Mouse (Mus musculus): ENCODE data around the gene 1700092M07Rik. TPM values are rescaled to one million over a fixed set of nuclear protein-coding genes. Genes with fewer than 3 reads are reported as not detected.

Gene 1700092M07Rik
- total and polyA plus RNA-seq, 3 experiments, result 0.81 to 5.3 (median 4.5) TPM

DNA sequence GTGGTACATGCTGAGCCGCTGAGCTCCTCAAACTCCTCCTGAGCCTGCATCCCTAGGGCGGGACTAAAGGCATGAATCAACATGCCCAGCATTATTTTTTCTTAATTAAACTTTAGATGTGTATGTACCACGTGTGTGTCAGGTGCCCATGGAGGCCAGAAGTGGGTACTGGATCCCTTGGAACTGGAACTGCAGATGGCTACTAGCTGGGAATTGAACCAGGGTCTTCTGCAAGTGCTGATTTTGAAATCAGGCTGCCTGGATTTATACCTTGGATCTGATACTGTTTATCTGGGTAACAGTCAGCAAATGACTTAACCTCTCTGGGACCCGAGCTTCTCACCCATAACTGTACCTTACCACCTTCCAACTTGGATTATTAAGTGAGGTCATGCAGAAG lies 18.5 kb upstream of the 1700092M07Rik start:
- H3K4me3 ChIP-seq (ENCODE audit: low read depth, low read length), result peak overlapping the region; percentile 89
- H3K36me3 ChIP-seq (replicated peaks), result peaks cover 44% of the 10 kb centered on the region
- DNase-seq (ENCODE audit: low spot score) (no peak), ATAC-seq (ENCODE audit: extremely low read depth, insufficient number of reproducible peaks, low FRiP score, poor library complexity, severe bottlenecking) (no peak)
- H3K9me3 ChIP-seq (replicated peaks), result no peaks in the 10 kb centered on the region
- H3K4me1 ChIP-seq (ENCODE audit: insufficient read depth, low read depth, low read length), result peaks cover 53% of the 10 kb centered on the region
- TF ChIP-seq TAL1 (conservative IDR thresholded peaks at IDR 0.05; ENCODE audit: low read depth, low read length) (no peak), CTCF (IDR thresholded peaks at IDR 0.05; ENCODE audit: low read depth, low read length) (no peak), POLR2AphosphoS5 (IDR thresholded peaks at IDR 0.05; ENCODE audit: insufficient replicate concordance, low read depth, low read length) (no peak), GATA1 (IDR thresholded peaks at IDR 0.05; ENCODE audit: borderline replicate concordance, low read length) (no peak), GATA2 (IDR thresholded peaks at IDR 0.05; ENCODE audit: borderline replicate concordance, low read depth, low read length) (no peak)
- no peaks in the 10 kb centered on the region for H3K27me3 ChIP-seq (ENCODE audit: insufficient read depth, low read length)

DNA sequence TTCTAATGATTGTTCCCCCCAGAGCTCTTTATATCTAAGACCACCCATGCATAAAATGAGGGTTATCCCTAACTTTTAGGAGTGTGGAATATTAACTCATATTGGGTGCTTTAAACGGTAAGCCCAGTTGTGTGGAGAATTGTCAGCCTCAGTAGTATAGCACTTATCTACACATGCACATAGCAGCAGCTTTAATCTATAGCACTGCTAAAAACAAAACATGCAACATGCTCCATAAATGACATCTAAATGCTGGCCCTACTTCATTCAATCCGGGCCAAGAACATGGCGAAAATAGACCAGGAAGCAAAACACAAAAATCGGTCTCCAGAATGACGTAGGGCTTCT lies 18.0 kb upstream of the 1700092M07Rik start:
- no peaks in the 10 kb centered on the region for H3K27me3 ChIP-seq (ENCODE audit: insufficient read depth, low read length)
- peaks cover 45% of the 10 kb centered on the region for H3K36me3 ChIP-seq (replicated peaks)
- no peak for DNase-seq (ENCODE audit: low spot score)
- ATAC-seq (ENCODE audit: extremely low read depth, insufficient number of reproducible peaks, low FRiP score, poor library complexity, severe bottlenecking), result no peak
- TF ChIP-seq TAL1 (conservative IDR thresholded peaks at IDR 0.05; ENCODE audit: low read depth, low read length) (no peak), GATA1 (IDR thresholded peaks at IDR 0.05; ENCODE audit: borderline replicate concordance, low read length) (no peak), POLR2AphosphoS5 (IDR thresholded peaks at IDR 0.05; ENCODE audit: insufficient replicate concordance, low read depth, low read length) (no peak), CTCF (IDR thresholded peaks at IDR 0.05; ENCODE audit: low read depth, low read length) (no peak)
- peak overlapping the region; percentile 89 for H3K4me3 ChIP-seq (ENCODE audit: low read depth, low read length)
- peaks cover 49% of the 10 kb centered on the region for H3K4me1 ChIP-seq (ENCODE audit: insufficient read depth, low read depth, low read length)
- H3K9me3 ChIP-seq (replicated peaks), result no peaks in the 10 kb centered on the region

DNA sequence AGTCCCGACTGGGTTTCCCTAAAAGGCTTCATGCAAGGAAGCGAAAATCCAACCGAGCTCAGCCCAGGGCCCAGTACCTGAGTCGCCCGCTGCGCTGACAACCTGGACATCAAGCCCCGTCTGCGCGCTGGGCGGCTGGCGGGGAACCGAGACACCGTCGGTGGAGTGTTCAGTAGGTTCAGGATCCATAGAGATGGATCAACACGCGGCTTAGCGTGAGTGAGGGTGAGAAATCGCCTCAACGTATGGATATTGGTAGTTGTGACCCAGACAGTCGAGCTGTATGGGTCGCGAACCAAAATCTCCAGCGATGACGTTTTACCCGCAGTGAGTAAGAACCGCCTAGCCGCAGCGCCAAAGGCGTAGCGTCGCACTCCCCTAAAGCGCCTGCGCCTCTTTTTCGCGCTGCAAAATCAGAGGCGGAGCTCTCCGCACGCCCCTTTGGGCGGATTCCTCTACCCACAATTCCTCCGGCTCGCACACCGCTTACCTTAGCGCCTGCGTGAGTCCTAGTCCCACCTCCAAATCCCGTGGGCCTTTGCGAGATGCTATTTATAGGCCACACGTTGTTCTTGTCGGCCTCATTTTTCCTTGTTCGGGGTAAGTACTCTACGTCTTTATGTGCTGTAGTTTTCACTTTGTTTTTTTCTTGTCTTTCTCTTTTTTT lies 17.5 kb upstream of the 1700092M07Rik start, which contains the start of gene Slc3a2:
Slc3a2 (minus strand) TSS at position 463 of the 667 bp plus-strand sequence.
- H3K4me3 ChIP-seq (ENCODE audit: low read depth, low read length), result peak within 1 kb of the TSS; percentile 89
- no peaks in the 10 kb centered on the region for H3K27me3 ChIP-seq (ENCODE audit: insufficient read depth, low read length)
- TF ChIP-seq CTCF (IDR thresholded peaks at IDR 0.05; ENCODE audit: low read depth, low read length), result no peak
- TF ChIP-seq GATA2 (IDR thresholded peaks at IDR 0.05; ENCODE audit: borderline replicate concordance, low read depth, low read length), result no peak
- TF ChIP-seq POLR2AphosphoS5 (IDR thresholded peaks at IDR 0.05; ENCODE audit: insufficient replicate concordance, low read depth, low read length), result peak; percentile 96
- no peak for TF ChIP-seq TAL1 (conservative IDR thresholded peaks at IDR 0.05; ENCODE audit: low read depth, low read length)
- no peak for TF ChIP-seq GATA1 (IDR thresholded peaks at IDR 0.05; ENCODE audit: borderline replicate concordance, low read length)
- ATAC-seq (ENCODE audit: extremely low read depth, insufficient number of reproducible peaks, low FRiP score, poor library complexity, severe bottlenecking) (peak; percentile 85), DNase-seq (ENCODE audit: low spot score) (peak; percentile 75)
- peaks cover 45% of the 10 kb centered on the region for H3K36me3 ChIP-seq (replicated peaks)
- H3K4me1 ChIP-seq (ENCODE audit: insufficient read depth, low read depth, low read length), result peaks cover 47% of the 10 kb centered on the region
- H3K9me3 ChIP-seq (replicated peaks), result no peaks in the 10 kb centered on the region

DNA sequence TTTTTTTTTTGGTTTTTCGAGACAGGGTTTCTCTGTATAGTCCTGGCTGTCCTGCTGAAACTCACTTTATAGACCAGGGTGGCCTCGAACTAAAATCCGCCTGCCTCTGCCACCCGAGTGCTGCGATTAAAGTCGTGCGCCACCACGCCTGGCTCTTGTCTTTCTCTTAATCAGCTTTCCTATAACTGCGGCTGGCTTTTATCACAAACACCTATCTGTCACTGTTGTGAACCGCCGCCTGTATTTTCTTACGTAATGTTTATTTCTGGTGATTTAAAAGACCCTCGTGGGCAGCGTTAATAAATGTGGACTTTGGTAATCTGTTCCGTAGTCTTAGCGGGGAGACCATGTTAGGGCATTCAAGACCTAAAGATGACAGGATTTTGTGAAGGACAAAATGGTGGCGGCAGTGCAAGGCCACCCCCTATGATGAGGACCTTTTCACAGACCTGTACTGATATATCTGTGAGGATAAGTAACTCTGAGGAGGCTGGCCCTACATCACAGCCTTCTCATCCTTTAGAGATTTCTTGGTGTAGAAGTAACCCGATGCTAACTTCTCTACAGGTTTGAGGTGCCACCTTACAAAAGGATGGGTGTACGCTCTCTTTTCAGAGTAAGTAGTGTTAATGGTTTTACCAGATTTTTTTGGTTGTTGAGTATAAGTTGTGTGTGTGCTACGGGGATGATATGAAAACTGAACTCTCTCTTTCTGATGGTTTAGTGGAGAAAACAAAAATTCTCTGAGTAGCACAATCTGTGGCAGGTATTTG lies 16.8 kb upstream of the 1700092M07Rik start:
- ATAC-seq (ENCODE audit: extremely low read depth, insufficient number of reproducible peaks, low FRiP score, poor library complexity, severe bottlenecking) (no peak), DNase-seq (ENCODE audit: low spot score) (no peak)
- Histone ChIP-seq H3K36me3 (replicated peaks) (peaks cover 45% of the 10 kb centered on the region), H3K9me3 (replicated peaks) (no peaks in the 10 kb centered on the region), H3K4me3 (ENCODE audit: low read depth, low read length) (peak overlapping the region; percentile 89), H3K4me1 (ENCODE audit: insufficient read depth, low read depth, low read length) (peaks cover 41% of the 10 kb centered on the region), H3K27me3 (ENCODE audit: insufficient read depth, low read length) (no peaks in the 10 kb centered on the region)
- TF ChIP-seq GATA1 (IDR thresholded peaks at IDR 0.05; ENCODE audit: borderline replicate concordance, low read length) (no peak), POLR2AphosphoS5 (IDR thresholded peaks at IDR 0.05; ENCODE audit: insufficient replicate concordance, low read depth, low read length) (peak; percentile 10; the same call in 1 of the 2 replicates), GATA2 (IDR thresholded peaks at IDR 0.05; ENCODE audit: borderline replicate concordance, low read depth, low read length) (no peak)

DNA sequence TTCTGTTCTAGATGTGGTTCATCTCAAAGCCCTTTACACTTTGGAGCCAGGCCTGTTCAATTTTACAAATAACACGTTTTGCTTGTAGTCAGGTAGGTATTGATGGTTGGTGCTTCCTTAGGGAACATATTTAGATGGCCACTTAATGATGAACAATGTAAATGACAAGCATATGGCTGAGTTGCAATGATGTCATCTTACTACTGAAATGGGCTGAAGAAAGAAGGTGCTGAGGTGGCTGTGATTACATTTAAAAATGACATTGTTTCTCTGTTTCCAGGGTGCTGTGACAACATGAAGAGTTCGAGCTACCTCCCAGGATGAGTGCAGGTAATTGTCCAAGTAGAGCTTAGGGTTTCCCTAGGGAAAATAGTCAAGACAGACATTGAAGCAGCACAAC lies 16.1 kb upstream of the 1700092M07Rik start:
- peak; percentile 66; the same call in 1 of the 2 replicates for TF ChIP-seq POLR2AphosphoS5 (IDR thresholded peaks at IDR 0.05; ENCODE audit: insufficient replicate concordance, low read depth, low read length)
- no peak for TF ChIP-seq GATA1 (IDR thresholded peaks at IDR 0.05; ENCODE audit: borderline replicate concordance, low read length)
- peaks cover 38% of the 10 kb centered on the region for H3K4me1 ChIP-seq (ENCODE audit: insufficient read depth, low read depth, low read length)
- ATAC-seq (ENCODE audit: extremely low read depth, insufficient number of reproducible peaks, low FRiP score, poor library complexity, severe bottlenecking) (no peak), DNase-seq (ENCODE audit: low spot score) (no peak)
- no peaks in the 10 kb centered on the region for H3K27me3 ChIP-seq (ENCODE audit: insufficient read depth, low read length)
- H3K9me3 ChIP-seq (replicated peaks), result no peaks in the 10 kb centered on the region
- peaks cover 45% of the 10 kb centered on the region for H3K36me3 ChIP-seq (replicated peaks)
- H3K4me3 ChIP-seq (ENCODE audit: low read depth, low read length), result peak overlapping the region; percentile 89

DNA sequence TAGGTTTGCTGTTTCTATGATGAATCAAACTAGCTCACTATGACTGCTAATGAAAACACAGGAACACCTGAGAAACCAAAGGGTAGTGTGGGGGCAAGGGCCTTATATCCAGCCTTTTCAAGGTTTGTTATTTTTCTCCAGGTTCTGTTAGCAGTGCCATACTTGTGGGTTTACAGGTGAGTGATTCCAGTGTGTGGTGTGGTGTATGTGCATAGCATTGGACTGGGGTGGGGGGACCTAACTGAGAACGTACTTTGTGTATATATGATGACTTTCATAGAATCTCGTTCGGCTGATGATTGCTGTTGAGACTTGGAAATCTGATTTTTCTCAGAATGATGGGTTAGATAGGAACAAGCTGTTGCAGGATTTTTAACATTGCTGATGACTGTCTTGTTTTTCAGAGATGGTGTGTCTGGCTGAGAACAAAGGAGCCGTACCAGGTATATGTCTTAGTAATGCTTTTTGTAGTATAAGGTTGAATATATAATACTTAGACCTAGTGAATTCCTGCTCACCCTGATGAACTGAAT lies 15.4 kb upstream of the 1700092M07Rik start:
- Histone ChIP-seq H3K4me3 (ENCODE audit: low read depth, low read length) (peak overlapping the region; percentile 89), H3K4me1 (ENCODE audit: insufficient read depth, low read depth, low read length) (peaks cover 32% of the 10 kb centered on the region)

More for the DNA sequence above, 15.4 kb upstream of the 1700092M07Rik start:
- peaks cover 41% of the 10 kb centered on the region for H3K36me3 ChIP-seq (replicated peaks)
- DNase-seq (ENCODE audit: low spot score) (no peak), ATAC-seq (ENCODE audit: extremely low read depth, insufficient number of reproducible peaks, low FRiP score, poor library complexity, severe bottlenecking) (no peak)
- no peaks in the 10 kb centered on the region for H3K9me3 ChIP-seq (replicated peaks)
- TF ChIP-seq GATA2 (IDR thresholded peaks at IDR 0.05; ENCODE audit: borderline replicate concordance, low read depth, low read length), result no peak
- no peak for TF ChIP-seq TAL1 (conservative IDR thresholded peaks at IDR 0.05; ENCODE audit: low read depth, low read length)
- TF ChIP-seq CTCF (IDR thresholded peaks at IDR 0.05; ENCODE audit: low read depth, low read length), result no peak
- TF ChIP-seq POLR2AphosphoS5 (IDR thresholded peaks at IDR 0.05; ENCODE audit: insufficient replicate concordance, low read depth, low read length), result no peak
- no peak for TF ChIP-seq GATA1 (IDR thresholded peaks at IDR 0.05; ENCODE audit: borderline replicate concordance, low read length)
- no peaks in the 10 kb centered on the region for H3K27me3 ChIP-seq (ENCODE audit: insufficient read depth, low read length)

Measured in G1E (cell line).